Mouse (Mus musculus): Measurements from ENCODE around the gene Tnik.

DNA sequence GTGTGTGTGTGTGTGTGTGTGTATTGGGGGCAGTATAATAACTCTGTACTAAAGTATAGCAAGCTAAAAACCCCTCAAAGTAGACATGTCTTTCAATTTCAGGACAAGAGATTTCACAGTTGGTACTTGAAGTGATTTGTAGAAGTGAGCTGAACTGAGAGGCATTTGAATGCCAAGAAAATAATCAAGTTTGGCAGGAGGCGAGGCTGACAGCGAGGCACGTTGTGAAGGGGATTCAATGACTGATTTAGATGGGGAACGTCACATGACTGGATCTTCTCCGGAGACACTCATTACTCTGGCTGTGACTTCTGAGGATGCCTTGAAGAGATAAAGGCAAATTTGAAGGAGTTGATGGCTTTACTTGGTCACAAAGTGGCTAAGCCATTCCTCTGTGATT, 69.3 kb downstream of the Tnik start:
- TF ChIP-seq CTCF (IDR thresholded peaks at IDR 0.05; ENCODE audit: low read depth, low read length) (no peak), POLR2A (IDR thresholded peaks at IDR 0.05; ENCODE audit: insufficient read depth, low read length) (no peak), EP300 (IDR thresholded peaks at IDR 0.05; ENCODE audit: insufficient read depth, low read depth, low read length) (no peak)
